Mouse (Mus musculus) kidney, adult 10 weeks (tissue): Measurements from ENCODE around the gene Kif2b. TPM values are rescaled to one million over a fixed set of nuclear protein-coding genes. Genes with fewer than 3 reads are reported as not detected.

Source experiments
- polyA plus RNA-seq: library from polyadenylated mRNA; stranded (reverse); fragments of 350-450 nt; fragmentation: Illumina TruSeq; extraction: RNeasy Lipid Tissue Mini Kit (QIAGEN cat#74804); gene quantifications from one replicate; pipeline ENCODE4 v1.2.3, GENCODE M21; 2014; ENCODE audit warnings: low read depth, low replicate concordance

The Kif2b gene
- not detected for polyA plus RNA-seq

GRCm38 (mm10) chr11:91577317-91577716 lies at the start of gene Kif2b:
Gene Kif2b, minus strand, starts transcription at chr11:91577558.

